Mouse (Mus musculus): ENCODE measurements around the gene BC067074. TPM values are rescaled to one million over a fixed set of nuclear protein-coding genes. Genes with fewer than 3 reads are reported as not detected.
"Not testable (repeated sequence)": the region's sequence is repeated elsewhere in the genome, so short reads cannot be mapped to it uniquely, and the experiment has no call there.

Gene BC067074
- total RNA-seq, 2 experiments from 2014 or later = 1.3 to 1.4 TPM

- intact Hi-C loops (cut with DNase I) = no loop called here
- DNase-seq (ENCODE audit: extremely low spot score in 1 of 2, low spot score in 2 of 2) = no peak
These were observed 66.7 kb downstream of the BC067074 start for GRCm38 (mm10) chr13:113359676-113360075.

GRCm38 (mm10) chr13:113365976-113366375, 73.0 kb downstream of the BC067074 start:
- intact Hi-C loops (cut with DNase I) = no loop called here

GRCm38 (mm10) chr13:113368931-113369579, 76.1 kb downstream of the BC067074 start:
- intact Hi-C loops (cut with DNase I) = no loop called here
- no peak for DNase-seq (ENCODE audit: extremely low spot score in 1 of 2, low spot score in 2 of 2)

More at GRCm38 (mm10) chr13:113365976-113366375, 73.0 kb downstream of the BC067074 start:
- no peak for DNase-seq (ENCODE audit: extremely low spot score in 1 of 2, low spot score in 2 of 2)

- no peak for DNase-seq (ENCODE audit: extremely low spot score in 1 of 2, low spot score in 2 of 2)
- intact Hi-C loops (cut with DNase I) = no loop called here
These were observed 76.7 kb downstream of the BC067074 start for GRCm38 (mm10) chr13:113369622-113370021.

GRCm38 (mm10) chr13:113373291-113374083, 80.5 kb downstream of the BC067074 start:
- no peak for DNase-seq (ENCODE audit: extremely low spot score in 1 of 2, low spot score in 2 of 2)
- intact Hi-C loops (cut with DNase I) = no loop called here

- intact Hi-C loops (cut with DNase I) = no loop called here
- DNase-seq (ENCODE audit: extremely low spot score in 1 of 2, low spot score in 2 of 2) = no peak
These were observed 81.1 kb downstream of the BC067074 start for GRCm38 (mm10) chr13:113374084-113374405.

- no peak for DNase-seq (ENCODE audit: extremely low spot score in 1 of 2, low spot score in 2 of 2)
- intact Hi-C loops (cut with DNase I) = no loop called here
These were observed 84.7 kb downstream of the BC067074 start for GRCm38 (mm10) chr13:113377631-113378030.

GRCm38 (mm10) chr13:113378980-113379410, 86.0 kb downstream of the BC067074 start:
- intact Hi-C loops (cut with DNase I) = no loop called here
- DNase-seq (ENCODE audit: extremely low spot score in 1 of 2, low spot score in 2 of 2) = no peak

GRCm38 (mm10) chr13:113379766-113380309, 86.9 kb downstream of the BC067074 start:
- intact Hi-C loops (cut with DNase I) = no loop called here
- no peak for DNase-seq (ENCODE audit: extremely low spot score in 1 of 2, low spot score in 2 of 2)

GRCm38 (mm10) chr13:113381710-113382109, 88.8 kb downstream of the BC067074 start:
- DNase-seq (ENCODE audit: extremely low spot score in 1 of 2, low spot score in 2 of 2) = no peak
- intact Hi-C loops (cut with DNase I) = no loop called here

GRCm38 (mm10) chr13:113382201-113382600, 89.2 kb downstream of the BC067074 start:
- intact Hi-C loops (cut with DNase I) = no loop called here
- no peak for DNase-seq (ENCODE audit: extremely low spot score in 1 of 2, low spot score in 2 of 2)

- intact Hi-C loops (cut with DNase I); DNase-seq (ENCODE audit: extremely low spot score in 1 of 2, low spot score in 2 of 2): not testable (repeated sequence)
These were observed 89.8 kb downstream of the BC067074 start for GRCm38 (mm10) chr13:113382770-113383169.

- intact Hi-C loops (cut with DNase I) = no loop called here
- no peak for DNase-seq (ENCODE audit: extremely low spot score in 1 of 2, low spot score in 2 of 2)
These were observed 100.4 kb downstream of the BC067074 start for GRCm38 (mm10) chr13:113393386-113393785.

GRCm38 (mm10) chr13:113394591-113394990, 101.6 kb downstream of the BC067074 start:
- intact Hi-C loops (cut with DNase I) = no loop called here
- peak in 1 of 2 experiments; percentile 62 for DNase-seq (ENCODE audit: extremely low spot score in 1 of 2, low spot score in 2 of 2)

- no peak for DNase-seq (ENCODE audit: extremely low spot score in 1 of 2, low spot score in 2 of 2)
- intact Hi-C loops (cut with DNase I) = no loop called here
These were observed 104.1 kb downstream of the BC067074 start for GRCm38 (mm10) chr13:113397006-113397520.

- intact Hi-C loops (cut with DNase I) = no loop called here
- no peak for DNase-seq (ENCODE audit: extremely low spot score in 1 of 2, low spot score in 2 of 2)
These were observed 108.5 kb downstream of the BC067074 start for GRCm38 (mm10) chr13:113401373-113402010.

- no peak for DNase-seq (ENCODE audit: extremely low spot score in 1 of 2, low spot score in 2 of 2)
- intact Hi-C loops (cut with DNase I) = no loop called here
These were observed 110.7 kb downstream of the BC067074 start for GRCm38 (mm10) chr13:113403706-113404105.

GRCm38 (mm10) chr13:113404172-113404571, 111.2 kb downstream of the BC067074 start:
- intact Hi-C loops (cut with DNase I) = no loop called here
- no peak for DNase-seq (ENCODE audit: extremely low spot score in 1 of 2, low spot score in 2 of 2)

GRCm38 (mm10) chr13:113409941-113410340, 117.0 kb downstream of the BC067074 start:
- intact Hi-C loops (cut with DNase I) = no loop called here
- peak; percentile 55 to 80 for DNase-seq (ENCODE audit: extremely low spot score in 1 of 2, low spot score in 2 of 2)
